In genomic region chr1:158489521-158490021, GRCm38 (mm10) we compare ENCODE assay signal across 9 mouse cellular contexts.
DNase-seq lines count a peak whose midpoint lies in the region; ATAC-seq and TF ChIP-seq lines count a peak whose summit lies in the region.
"Had no signal": no experiment of that assay in that cellular context is flagged by ENCODE, and none has a peak within 500 bp of the region (broad histone marks: within the 10 kb centered on the region; RNA-seq: fewer than 3 reads in every experiment).

No protein-coding gene starts in this region.

- no peak for TF ChIP-seq CTCF in kidney, adult 2 months (conservative IDR thresholded peaks at IDR 0.05; ENCODE audit: insufficient read depth, insufficient read length, low read depth, low read length)

- H3K4me3 ChIP-seq in neural tube, embryonic 11.5 days (ENCODE audit: low read depth, low read length): no peak overlapping the region
- no peak overlapping the region for H3K4me3 ChIP-seq in embryonic facial prominence, embryonic 14.5 days (ENCODE audit: low read depth, low read length)
- no peak overlapping the region for H3K4me3 ChIP-seq in midbrain, embryonic 12.5 days
- H3K4me3 ChIP-seq in kidney, adult 2 months (ENCODE audit: insufficient read depth, low read depth, low read length): no peak overlapping the region

- H3K4me1 ChIP-seq in neural tube, embryonic 11.5 days (ENCODE audit: control insufficient read depth, insufficient read depth, low read length): peaks cover 9% of the 10 kb centered on the region
- H3K4me1 ChIP-seq in embryonic facial prominence, embryonic 14.5 days (ENCODE audit: control insufficient read depth, insufficient read depth, low read length): no peaks in the 10 kb centered on the region
- peaks cover 20% of the 10 kb centered on the region for H3K4me1 ChIP-seq in midbrain, embryonic 12.5 days
- no peaks in the 10 kb centered on the region for H3K4me1 ChIP-seq in kidney, adult 2 months (ENCODE audit: control insufficient read depth, insufficient read depth, low read length)

- 33% methylated on average over 4 of the region's 4 CpGs for WGBS in neural tube, embryonic 11.5 days
- WGBS in embryonic facial prominence, embryonic 14.5 days: 36% methylated on average over 4 of the region's 4 CpGs
- 5% methylated on average over 4 of the region's 4 CpGs for WGBS in midbrain, embryonic 12.5 days
- WGBS in kidney, adult 2 months: 54% methylated on average over 4 of the region's 4 CpGs

- H3K9me3 ChIP-seq in neural tube, embryonic 11.5 days (ENCODE audit: control insufficient read depth, low read length): no peaks in the 10 kb centered on the region
- H3K9me3 ChIP-seq in embryonic facial prominence, embryonic 14.5 days (ENCODE audit: control insufficient read depth, low read length): no peaks in the 10 kb centered on the region
- H3K9me3 ChIP-seq in midbrain, embryonic 12.5 days: no peaks in the 10 kb centered on the region

- H3K27me3 ChIP-seq in neural tube, embryonic 11.5 days (ENCODE audit: control insufficient read depth, insufficient read depth, low read length): no peaks in the 10 kb centered on the region
- no peaks in the 10 kb centered on the region for H3K27me3 ChIP-seq in embryonic facial prominence, embryonic 14.5 days (replicated peaks; ENCODE audit: control insufficient read depth, insufficient read depth, low read length)
- no peaks in the 10 kb centered on the region for H3K27me3 ChIP-seq in midbrain, embryonic 12.5 days
- H3K27me3 ChIP-seq in kidney, adult 2 months (replicated peaks; ENCODE audit: control insufficient read depth, insufficient read depth, low read length): no peaks in the 10 kb centered on the region

- no peak overlapping the region for H3K4me2 ChIP-seq in neural tube, embryonic 11.5 days (ENCODE audit: low read depth)
- no peak overlapping the region for H3K4me2 ChIP-seq in embryonic facial prominence, embryonic 14.5 days (ENCODE audit: low read depth, low read length)
- H3K4me2 ChIP-seq in midbrain, embryonic 12.5 days (replicated peaks): no peak overlapping the region

- 0 out of 2 replicates have a peak overlapping the region, but pooled peaks have one; percentile 3 for H3K9ac ChIP-seq in neural tube, embryonic 11.5 days (ENCODE audit: low read length)
- no peak overlapping the region for H3K9ac ChIP-seq in embryonic facial prominence, embryonic 14.5 days (ENCODE audit: low read depth, low read length)
- 0 out of 2 replicates have a peak overlapping the region, but pooled peaks have one; percentile 15 for H3K9ac ChIP-seq in midbrain, embryonic 12.5 days (replicated peaks)

- no peaks in the 10 kb centered on the region for H3K36me3 ChIP-seq in neural tube, embryonic 11.5 days (ENCODE audit: control insufficient read depth, insufficient read depth, low read length)
- no peaks in the 10 kb centered on the region for H3K36me3 ChIP-seq in embryonic facial prominence, embryonic 14.5 days (ENCODE audit: control insufficient read depth, insufficient read depth, low read length)
- H3K36me3 ChIP-seq in midbrain, embryonic 12.5 days: no peaks in the 10 kb centered on the region
- H3K36me3 ChIP-seq in kidney, adult 2 months (ENCODE audit: control insufficient read depth, insufficient read depth, low read length): no peaks in the 10 kb centered on the region

- no peak for TF ChIP-seq POLR2A in kidney, adult 2 months (IDR thresholded peaks at IDR 0.05; ENCODE audit: low read depth, low read length)

- H3K27ac ChIP-seq in neural tube, embryonic 11.5 days (ENCODE audit: low read depth, low read length): no peak overlapping the region; the same call in 1 of the 2 replicates
- H3K27ac ChIP-seq in embryonic facial prominence, embryonic 14.5 days (replicated peaks; ENCODE audit: low read depth, low read length): no peak overlapping the region
- peak overlapping the region; percentile 65 for H3K27ac ChIP-seq in midbrain, embryonic 12.5 days (replicated peaks)
- H3K27ac ChIP-seq in kidney, adult 2 months (ENCODE audit: insufficient read depth, low read depth, low read length): no peak overlapping the region

- peak; percentile 27 for DNase-seq in neural tube, embryonic 11.5 days (ENCODE audit: low spot score)
- no peak for DNase-seq in neural tube, embryonic 10.5 days (ENCODE audit: extremely low spot score, low spot score)
- DNase-seq in embryonic facial prominence, embryonic 14.5 days (ENCODE audit: low spot score): peak; percentile 5
- peak; percentile 75 for DNase-seq in testis, postnatal 10 days (ENCODE audit: low spot score)
- no peak for DNase-seq in urinary bladder, adult 2 months (ENCODE audit: low spot score)
- DNase-seq in kidney, adult 2 months: no peak
- no peak for DNase-seq in thymus, postnatal 25 days
- DNase-seq: right cerebral cortex, adult 18-20 months had no signal

- ATAC-seq in neural tube, embryonic 11.5 days (ENCODE audit: insufficient read depth, low FRiP score, low TSS enrichment): peak; percentile 74
- ATAC-seq in embryonic facial prominence, embryonic 14.5 days (ENCODE audit: low read depth): peak; percentile 50; the same call in 1 of the 2 replicates
- ATAC-seq in midbrain, embryonic 12.5 days (ENCODE audit: low FRiP score, low read depth): peak; percentile 93

Comparison
In these comparisons a context has a peak if more than half of its experiments do, and no peak if none do; other contexts are left out.
1. DNase-seq: peak in neural tube, embryonic 11.5 days (single experiment), embryonic facial prominence, embryonic 14.5 days (single experiment) and testis, postnatal 10 days (single experiment); none in neural tube, embryonic 10.5 days (single experiment), urinary bladder, adult 2 months (single experiment), kidney, adult 2 months (single experiment) and thymus, postnatal 25 days (single experiment).
2. Peak in every context shown above with its lines, with median percentiles within 50 percentile points of each other: ATAC-seq.